Mouse (Mus musculus) neutrophil, adult 59 days (primary cell): ENCODE data around the gene Dcpp2. TPM values are rescaled to one million over a fixed set of nuclear protein-coding genes. Genes with fewer than 3 reads are reported as not detected.

Source experiments
- total RNA-seq, 2 experiments: library from RNA; stranded (reverse); gene quantifications; 1 replicate in 1 of 2; 2 replicates in 1 of 2; pipeline ENCODE4 v1.2.4; 2023

The Dcpp2 gene
- not detected for total RNA-seq

DNA sequence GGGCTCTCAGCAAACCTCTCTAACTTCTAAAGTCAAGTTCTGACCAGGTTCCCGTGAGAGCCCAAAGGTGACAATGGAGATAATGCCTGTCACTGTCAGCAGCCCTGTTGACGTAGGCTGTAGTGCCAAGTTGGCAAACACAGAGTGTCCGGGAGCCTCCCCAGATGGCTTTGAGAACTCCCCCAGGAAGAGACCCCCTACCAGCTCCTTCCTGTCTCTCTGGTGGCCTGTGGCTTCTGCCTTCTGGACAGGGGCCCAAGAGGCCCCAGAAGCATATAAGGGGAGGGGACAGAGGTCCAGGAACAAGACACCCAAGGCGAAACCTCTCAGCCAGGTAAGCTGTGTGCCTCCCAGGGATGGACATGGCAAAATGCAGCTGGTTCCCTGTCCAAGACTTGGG lies at the start of gene Dcpp2, which contains the start of gene Dcpp1:
Gene Dcpp2 (plus strand): TSS at position 305 of the 400 bp plus-strand sequence.
Gene Dcpp1 (plus strand): TSS at position 301 of the 400 bp plus-strand sequence.

DNA sequence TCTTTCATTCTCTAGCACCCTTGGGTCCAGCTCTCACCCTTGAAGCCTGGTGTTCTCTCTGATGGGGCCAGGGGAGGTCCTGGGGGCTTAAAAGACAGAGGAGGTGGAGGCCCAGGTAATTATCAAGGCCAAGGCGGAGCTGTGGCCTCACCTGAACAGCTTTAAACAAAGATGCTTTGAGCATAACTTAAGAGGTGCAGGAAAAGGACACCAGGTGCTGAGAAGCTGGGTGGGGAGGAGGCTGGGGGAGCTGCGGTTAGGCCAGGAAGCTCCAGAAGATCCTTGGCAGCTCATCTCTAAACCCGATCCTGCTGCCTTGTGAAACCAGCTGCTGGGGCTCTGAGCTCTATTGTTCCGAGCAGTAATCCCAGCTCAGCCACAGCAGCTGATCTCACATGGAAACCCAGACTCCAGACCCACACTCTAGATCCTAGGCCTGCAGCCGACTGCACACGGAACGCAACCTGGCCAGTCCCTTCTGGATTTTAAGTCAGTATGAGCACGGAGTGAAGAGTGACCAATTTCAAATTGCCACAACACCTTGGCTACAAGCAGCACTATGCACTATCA lies 44.6 kb upstream of the Dcpp2 start, which contains the start of gene Prss33:
Gene Prss33 (minus strand): TSS at position 51 of the 570 bp plus-strand sequence.

DNA sequence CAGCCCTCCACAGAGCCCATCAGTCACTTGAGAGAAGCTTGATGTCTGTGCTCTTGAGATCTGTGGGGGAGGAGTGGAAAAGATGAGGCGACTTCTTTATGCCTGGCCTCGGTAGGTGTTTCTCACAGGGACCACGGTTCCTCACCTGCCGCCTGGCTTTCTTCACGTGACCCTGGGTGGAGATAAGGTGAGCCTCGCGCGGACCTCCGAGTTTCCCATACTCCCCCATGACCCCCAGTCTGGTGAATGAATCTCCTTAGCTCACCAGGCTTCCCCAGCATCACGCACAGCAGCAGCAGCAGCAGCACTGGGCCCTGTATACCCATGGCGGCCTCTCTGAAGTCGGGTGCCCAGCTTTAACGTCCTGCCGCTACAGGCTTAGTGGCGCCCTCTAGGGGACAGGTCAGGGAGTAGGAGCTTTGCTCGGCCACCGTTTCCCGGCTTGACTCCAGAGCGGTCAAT lies 36.8 kb upstream of the Dcpp2 start, which contains the start of the genes Prss32 and Prss41:
Gene Prss32 (plus strand): TSS at position 44 of the 462 bp plus-strand sequence.
Gene Prss41 (minus strand): TSS at position 361 of the 462 bp plus-strand sequence.

DNA sequence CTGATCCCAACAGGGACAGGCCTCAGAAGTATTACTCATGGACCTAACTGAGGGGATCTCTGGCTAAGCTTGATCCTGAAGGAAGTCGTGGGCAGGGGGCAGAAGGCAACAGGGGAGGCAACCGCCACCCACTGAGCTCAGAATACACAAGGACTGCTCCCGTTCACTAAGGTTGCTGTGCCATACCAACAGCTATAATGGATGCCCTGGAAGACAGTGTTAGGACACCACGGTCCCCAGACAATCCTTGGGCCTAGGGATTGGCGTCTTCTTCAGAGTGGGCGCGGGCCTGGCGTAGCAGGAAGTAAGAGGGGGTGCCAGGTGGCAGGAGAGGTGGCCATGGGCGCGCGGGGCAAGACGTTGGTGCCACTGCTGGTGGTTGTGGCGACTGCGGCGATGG lies 12.9 kb upstream of the Dcpp2 start, which contains the start of gene Prss21:
Gene Prss21 (plus strand): TSS at position 301 of the 400 bp plus-strand sequence.

DNA sequence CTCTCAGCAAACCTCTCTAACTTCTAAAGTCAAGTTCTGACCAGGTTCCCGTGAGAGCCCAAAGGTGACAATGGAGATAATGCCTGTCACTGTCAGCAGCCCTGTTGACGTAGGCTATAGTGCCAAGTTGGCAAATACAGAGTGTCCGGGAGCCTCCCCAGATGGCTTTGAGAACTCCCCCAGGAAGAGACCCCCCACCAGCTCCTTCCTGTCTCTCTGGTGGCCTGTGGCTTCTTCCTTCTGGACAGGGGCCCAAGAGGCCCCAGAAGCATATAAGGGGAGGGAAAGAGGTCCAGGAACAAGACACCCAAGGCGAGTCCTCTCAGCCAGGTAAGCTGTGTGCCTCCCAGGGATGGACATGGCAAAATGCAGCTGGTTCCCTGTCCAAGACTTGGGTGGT lies 36.5 kb downstream of the Dcpp2 start, which contains the start of gene Dcpp3:
Gene Dcpp3 (plus strand): TSS at position 301 of the 400 bp plus-strand sequence.

DNA sequence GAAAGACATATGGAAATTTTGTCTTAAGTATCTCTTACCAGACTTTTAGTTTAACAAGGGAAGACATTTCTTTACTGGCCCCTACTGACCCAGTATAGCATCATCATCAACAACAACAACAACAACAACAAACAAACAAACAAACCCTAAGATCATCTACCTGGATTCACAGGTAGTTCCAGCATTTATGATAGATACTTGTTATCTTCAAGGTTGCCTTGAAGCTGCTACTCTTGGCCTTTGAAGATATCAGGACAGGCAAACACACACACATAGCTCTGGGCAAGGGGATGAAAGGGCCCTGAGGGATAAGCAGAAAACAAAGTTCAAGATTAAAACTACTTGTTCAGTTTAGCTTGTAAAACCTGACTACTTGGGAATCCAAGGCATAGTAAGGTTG lies 60.7 kb downstream of the Dcpp2 start, which contains the start of gene Sbp:
Gene Sbp (plus strand): TSS at position 301 of the 400 bp plus-strand sequence.

Other genes with a start within 250 kb of the Dcpp2 start
- 100 to 1,000 TPM; 161 to 190 TPM for gene Mmp25, start 235.6 kb upstream of the Dcpp2 start, total RNA-seq
- 1 to 10 TPM; 2.6 to 2.8 TPM for gene Bicdl2, start 220.4 kb upstream of the Dcpp2 start, total RNA-seq
- 10 to 100 TPM; 48.9 to 58.6 TPM for gene Hcfc1r1, start 207.3 kb upstream of the Dcpp2 start, total RNA-seq
- 10 to 100 TPM; 17.9 to 22.9 TPM for gene Thoc6, start 207.0 kb upstream of the Dcpp2 start, total RNA-seq
- 1 to 10 TPM; 4.0 to 4.9 TPM for gene Tnfrsf12a, start 203.4 kb upstream of the Dcpp2 start, total RNA-seq
- gene Cldn6, start 201.6 kb upstream of the Dcpp2 start, total RNA-seq: not detected
- gene Cldn9, start 196.9 kb upstream of the Dcpp2 start, total RNA-seq: not detected
- gene 1520401A03Rik, start 158.1 kb upstream of the Dcpp2 start, total RNA-seq: not detected
- gene Pkmyt1, start 154.5 kb upstream of the Dcpp2 start, total RNA-seq: 10 to 100 TPM; 39.0 to 46.1 TPM
- 1 to 10 TPM; 2.8 to 4.6 TPM for gene Paqr4, start 140.0 kb upstream of the Dcpp2 start, total RNA-seq
- not detected for gene Kremen2, start 135.0 kb upstream of the Dcpp2 start, total RNA-seq
- gene Flywch1, start 109.3 kb upstream of the Dcpp2 start, total RNA-seq: 1 to 10 TPM; 6.5 to 7.1 TPM
- gene Flywch2, start 94.8 kb upstream of the Dcpp2 start, total RNA-seq: not detected
- gene Srrm2, start 90.3 kb upstream of the Dcpp2 start, total RNA-seq: 100 to 1,000 TPM; 541 to 597 TPM
- gene Elob, start 51.7 kb upstream of the Dcpp2 start, total RNA-seq: 100 to 1,000 TPM; 152 to 189 TPM
- gene Prss33, start 44.8 kb upstream of the Dcpp2 start, total RNA-seq: not detected
- not detected for gene Prss32, start 37.0 kb upstream of the Dcpp2 start, total RNA-seq
- gene Prss41, start 36.7 kb upstream of the Dcpp2 start, total RNA-seq: not detected
- not detected for gene Prss21, start 12.8 kb upstream of the Dcpp2 start, total RNA-seq
- gene Dcpp1, start within 50 bp of the Dcpp2 start, total RNA-seq: not detected
- not detected for gene Dcpp3, start 36.6 kb downstream of the Dcpp2 start, total RNA-seq
- gene Sbp, start 60.8 kb downstream of the Dcpp2 start, total RNA-seq: not detected
- not detected for gene Sbpl, start 74.4 kb downstream of the Dcpp2 start, total RNA-seq
- gene Prss30, start 99.7 kb downstream of the Dcpp2 start, total RNA-seq: not detected
- gene Prss22, start 117.2 kb downstream of the Dcpp2 start, total RNA-seq: under 1 TPM in 1 of 2 experiments, not detected in 1; 0.36 TPM
- gene Prss27, start 157.3 kb downstream of the Dcpp2 start, total RNA-seq: not detected
- 10 to 100 TPM; 10.3 to 13.5 TPM for gene Kctd5, start 192.6 kb downstream of the Dcpp2 start, total RNA-seq